Mouse (Mus musculus) liver, embryonic 14.5 days (tissue): ENCODE results near the gene Ltf.

Experiments used
- CTCF ChIP-seq: IDR thresholded peaks from 2 replicates; pipeline ENCODE4 v1.5.1; 2016; ENCODE audit warnings: antibody characterized with exemption, low read depth, control low read depth
- EP300 ChIP-seq: IDR thresholded peaks from 2 replicates; pipeline ENCODE4 v1.6.1; 2016; ENCODE audit warnings: antibody characterized with exemption, low read depth

GRCm38 (mm10) chr9:111088886-111089285, 69.8 kb downstream of the Ltf start:
- TF ChIP-seq CTCF (no peak), EP300 (no peak)
